Mouse (Mus musculus): Measurements from ENCODE around the gene Ccdc155.
A peak's percentile ranks its signal among the peaks of the same experiment; 100 is the strongest.

Gene Ccdc155

GRCm38 (mm10) chr7:45141319-45141718 lies 63.4 kb downstream of the Ccdc155 start:
- DNase-seq = no peak

GRCm38 (mm10) chr7:45139904-45140723 lies 64.6 kb downstream of the Ccdc155 start:
- no peak for DNase-seq

DNA sequence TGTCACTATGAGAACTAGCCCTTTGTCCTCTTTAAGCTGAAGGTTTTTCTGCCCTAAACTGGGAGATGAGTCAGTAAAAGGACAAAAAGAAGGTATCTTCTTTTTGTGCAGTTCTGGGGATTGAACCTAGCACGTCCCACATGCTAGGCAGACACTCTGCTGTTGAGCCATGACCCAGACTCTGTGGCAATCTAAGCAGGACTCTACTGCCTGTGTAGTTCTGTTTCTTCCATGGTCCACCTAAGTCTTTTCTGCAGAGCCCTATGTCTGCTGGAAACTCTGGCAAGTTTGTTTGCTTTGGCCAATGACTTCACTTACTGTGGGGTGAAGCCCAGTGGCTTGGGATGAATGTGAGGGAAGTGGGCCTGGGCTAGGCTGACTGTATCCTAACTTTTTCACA lies 66.3 kb downstream of the Ccdc155 start:
- no peak for DNase-seq

DNA sequence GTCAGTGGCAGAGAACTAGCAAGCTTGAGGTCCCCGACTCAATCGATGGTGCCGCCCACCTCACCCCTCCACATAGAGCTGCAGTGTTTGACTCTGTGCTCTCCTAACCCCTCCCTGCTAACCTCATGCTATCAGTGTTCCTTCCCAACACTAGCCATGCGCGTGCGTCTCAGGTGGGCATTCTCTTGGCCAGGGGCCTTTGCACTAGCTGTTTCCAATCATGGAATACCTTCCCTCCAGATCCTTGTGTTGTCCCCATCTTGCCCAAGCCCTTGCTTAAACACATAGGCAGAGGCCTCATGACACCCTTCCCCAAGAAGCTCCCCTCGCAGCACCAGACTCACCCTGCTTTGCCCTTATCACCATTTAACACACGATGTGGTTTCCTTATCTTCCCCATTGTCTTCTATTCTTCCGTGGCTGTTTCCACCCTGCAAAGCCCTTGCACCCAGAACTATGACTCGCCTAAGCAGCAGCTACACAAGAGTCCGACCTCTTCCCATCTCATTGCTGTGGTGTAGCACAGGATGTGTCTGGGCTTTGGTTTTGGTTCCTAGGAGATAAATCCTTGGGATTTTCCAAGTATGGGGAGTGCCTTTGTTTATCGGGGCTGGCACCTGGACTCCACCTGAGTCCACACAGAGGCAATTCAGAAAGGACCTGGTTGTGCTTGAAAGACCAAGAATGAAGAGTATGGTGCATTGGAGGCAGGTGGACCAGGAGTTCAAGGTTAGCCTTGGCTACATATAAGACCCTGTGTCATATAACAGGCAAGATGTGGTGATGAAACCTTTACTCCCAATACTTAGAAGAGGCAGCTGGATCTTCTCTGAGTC lies 67.3 kb downstream of the Ccdc155 start:
- DNase-seq = no peak

- DNase-seq = peak; percentile 91 to 93
Observed at GRCm38 (mm10) chr7:45135993-45136567, 68.6 kb downstream of the Ccdc155 start, which contains the start of the genes Gm45713 and Flt3l. Gene Gm45713, minus strand, starts transcription at chr7:45136231. Gene Flt3l, minus strand, starts transcription at chr7:45136432.

- DNase-seq = no peak
Observed at GRCm38 (mm10) chr7:45135370-45135769, 69.3 kb downstream of the Ccdc155 start.

DNA sequence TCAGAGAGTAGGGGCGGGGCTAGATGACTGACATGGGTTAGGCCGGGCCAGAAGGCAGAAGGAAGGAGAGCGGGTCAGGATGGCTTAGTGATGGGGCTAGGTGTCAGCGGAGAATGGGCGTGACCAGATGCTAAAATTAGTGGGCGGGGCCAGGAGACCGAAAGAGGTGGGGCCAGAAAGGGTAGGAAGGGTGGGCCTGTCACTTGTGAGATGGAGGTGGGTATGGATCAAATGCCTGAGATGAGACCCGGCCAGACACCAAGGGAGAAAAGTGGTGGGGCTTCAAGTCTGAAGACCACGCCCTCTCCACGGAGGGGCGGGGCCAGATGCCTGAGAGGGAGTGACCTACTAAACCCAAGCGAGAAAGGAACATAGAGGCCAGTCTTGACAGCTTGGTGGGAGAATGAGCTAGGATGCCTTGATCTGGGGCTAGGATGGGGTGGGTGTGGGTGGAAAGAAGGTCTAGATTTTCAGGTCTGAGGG lies 70.1 kb downstream of the Ccdc155 start:
- DNase-seq = no peak
